Mouse (Mus musculus): Measurements from ENCODE around the gene Tcp11l1. TPM values are rescaled to one million over a fixed set of nuclear protein-coding genes. Genes with fewer than 3 reads are reported as not detected.

Tcp11l1 gene
- 2.2 and 2.5 TPM in 2 replicates for polyA plus RNA-seq (2012; rRNA removed)

DNA sequence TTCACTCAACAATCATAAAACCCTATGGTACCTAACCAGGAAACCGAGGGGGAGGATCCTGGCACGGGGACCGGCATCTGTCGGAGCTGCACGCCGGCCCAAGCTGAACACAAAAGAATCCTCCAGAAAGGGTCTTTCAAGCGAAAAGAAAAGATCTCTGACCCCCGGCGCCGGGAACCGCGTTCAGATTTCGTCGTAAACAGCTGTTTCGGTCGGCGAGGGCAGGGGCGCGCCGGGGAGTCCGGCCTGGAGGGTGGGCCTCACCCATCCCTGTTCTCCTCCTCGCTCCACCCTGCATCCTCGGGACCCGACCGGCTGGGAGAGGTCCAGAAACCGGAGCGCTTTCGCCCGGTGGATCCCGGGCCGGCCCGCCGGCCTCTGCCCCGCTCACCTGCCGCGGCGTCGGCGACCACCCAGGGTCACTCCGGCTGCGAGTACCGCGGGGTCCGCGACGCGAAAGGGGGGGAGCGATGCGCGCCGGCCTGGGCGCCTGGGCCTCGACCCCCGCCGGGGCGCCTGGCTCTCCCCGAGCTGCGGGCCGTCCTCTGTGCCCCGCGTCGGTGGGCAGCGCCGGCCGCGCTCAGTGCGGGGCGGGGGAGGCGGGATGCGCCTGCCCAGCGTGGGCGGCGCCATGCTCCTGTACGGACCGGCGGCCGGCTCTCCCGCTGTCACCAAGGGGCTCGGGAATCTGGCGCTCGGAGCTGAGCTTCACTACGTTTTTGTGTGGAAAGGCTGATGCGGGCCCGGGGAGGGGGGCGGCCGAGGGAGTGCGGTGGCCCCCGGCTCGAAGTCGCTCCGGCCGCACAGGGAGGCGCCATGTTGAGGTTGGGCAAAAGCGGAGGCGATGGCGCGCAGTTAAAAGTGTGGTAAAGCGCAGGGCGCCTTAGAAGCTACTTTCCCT lies at the start of gene Tcp11l1:
Tcp11l1 (minus strand) TSS at position 585 of the 901 bp plus-strand sequence.

DNA sequence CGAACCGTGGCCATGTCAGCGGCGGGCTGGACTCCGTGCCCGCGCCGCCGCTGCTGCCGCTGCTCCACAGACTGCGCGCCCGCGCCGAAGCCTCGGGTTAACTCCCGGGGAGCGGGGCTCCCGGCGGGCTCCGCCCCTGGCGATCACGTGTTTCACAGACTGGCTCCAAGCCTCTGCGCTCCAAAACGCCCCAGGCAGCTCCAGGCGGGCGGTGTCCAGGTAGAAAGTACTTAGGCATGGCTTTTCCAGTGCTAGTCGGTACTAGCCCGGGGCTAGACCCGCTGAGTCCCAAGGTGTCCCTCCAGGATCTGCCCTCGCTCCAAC lies 30.7 kb upstream of the Tcp11l1 start, which contains the start of gene Depdc7:
Depdc7 (minus strand) TSS at position 138 of the 324 bp plus-strand sequence.

DNA sequence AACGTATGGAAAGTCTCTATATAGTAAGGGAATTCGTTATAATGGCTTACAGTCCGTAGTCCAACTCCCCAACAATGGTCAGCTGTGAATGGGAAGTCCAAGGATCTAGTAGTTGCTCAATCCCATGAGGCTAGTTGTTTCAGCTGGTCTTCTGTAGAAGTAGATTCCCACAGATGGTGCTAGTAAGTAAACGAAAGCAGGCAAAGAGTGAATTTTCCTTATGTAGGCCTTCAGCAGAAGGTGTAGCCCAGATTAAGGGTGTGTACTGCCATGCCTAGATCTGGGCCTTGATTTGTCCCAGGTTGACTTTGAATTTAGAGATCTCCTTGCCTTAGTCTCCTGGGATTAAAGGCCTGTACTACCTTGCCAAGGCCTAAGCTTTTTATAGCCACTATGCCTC lies 4.3 kb upstream of the Tcp11l1 start, which contains the start of gene Pin1rt1:
Pin1rt1 (minus strand) TSS at position 101 of the 400 bp plus-strand sequence.

Other genes with a start within 250 kb of the Tcp11l1 start
- 15.0 and 17.3 TPM in 2 replicates for gene Hipk3, start 217.7 kb downstream of the Tcp11l1 start, polyA plus RNA-seq (2012; rRNA removed)
- gene Cstf3, start 121.6 kb downstream of the Tcp11l1 start, polyA plus RNA-seq (2012; rRNA removed): 3.7 and 4.6 TPM in 2 replicates
- not detected in 2 replicates for gene Pin1rt1, start 4.2 kb upstream of the Tcp11l1 start, polyA plus RNA-seq (2012; rRNA removed)
- 0.51 and 1.2 TPM in 2 replicates for gene Depdc7, start 30.7 kb upstream of the Tcp11l1 start, polyA plus RNA-seq (2012; rRNA removed)
- 1.6 and 1.7 TPM in 2 replicates for gene Qser1, start 104.6 kb upstream of the Tcp11l1 start, polyA plus RNA-seq (2012; rRNA removed)
- 0.38 and 0.64 TPM in 2 replicates for gene Prrg4, start 137.7 kb upstream of the Tcp11l1 start, polyA plus RNA-seq (2012; rRNA removed)
- 1.0 TPM in 1 of 2 replicates, not detected in the other for gene Ccdc73, start 155.6 kb upstream of the Tcp11l1 start, polyA plus RNA-seq (2012; rRNA removed)

Measured in colon, adult 2 months (tissue).